Mouse (Mus musculus) midbrain, embryonic 11.5 days (tissue): ENCODE data around the gene Btn1a1. TPM values are rescaled to one million over a fixed set of nuclear protein-coding genes. Genes with fewer than 3 reads are reported as not detected.

Experiments used
- ATAC-seq: fragments of 200-750 bp; cut with Nextera tagmentation; 2 replicates; pipeline ENCODE4 v1.8.0; 2017; ENCODE audit warnings: moderate TSS enrichment, moderate library complexity; ENCODE audit not compliant: low FRiP score
- DNase-seq: peaks from one replicate; pipeline ENCODE4 v3.0.0; 2015; ENCODE audit warnings: low spot score; ENCODE audit errors: missing footprints
- H3K27ac ChIP-seq: fragments of 300-500 bp; sonication (generic); 2 replicates; pipeline ENCODE4 v1.5.1; 2014; ENCODE audit warnings: low read depth, low read length
- H3K27me3 ChIP-seq: fragments of 300-500 bp; sonication (generic); 2 replicates; pipeline ENCODE4 v1.6.1; 2014; ENCODE audit warnings: mild to moderate bottlenecking, low read length, moderate library complexity, mixed read lengths; ENCODE audit not compliant: control insufficient read depth, insufficient read depth
- H3K36me3 ChIP-seq: fragments of 300-500 bp; sonication (generic); 2 replicates; pipeline ENCODE4 v1.6.1; 2014; ENCODE audit warnings: mild to moderate bottlenecking, low read length, moderate library complexity, mixed read lengths; ENCODE audit not compliant: control insufficient read depth, insufficient read depth
- H3K4me1 ChIP-seq: fragments of 300-500 bp; sonication (generic); 2 replicates; pipeline ENCODE4 v1.6.1; 2014; ENCODE audit warnings: low read length; ENCODE audit not compliant: control insufficient read depth, insufficient read depth
- H3K4me2 ChIP-seq: fragments of 300-500 bp; sonication (generic); 2 replicates; pipeline ENCODE4 v1.6.1; 2014; ENCODE audit warnings: mild to moderate bottlenecking, moderate library complexity
- H3K4me3 ChIP-seq: fragments of 300-500 bp; sonication (generic); 2 replicates; pipeline ENCODE4 v1.5.1; 2014; ENCODE audit warnings: low read depth, low read length
- H3K9ac ChIP-seq: fragments of 300-500 bp; sonication (generic); 2 replicates; pipeline ENCODE4 v1.6.1; 2014; ENCODE audit warnings: low read length
- H3K9me3 ChIP-seq: fragments of 300-500 bp; sonication (generic); 2 replicates; pipeline ENCODE4 v1.6.1; 2016; ENCODE audit warnings: low read length; ENCODE audit not compliant: control insufficient read depth
- WGBS: fragments of 180-500 bp; shearing (Covaris S2); extraction: QIAGEN DNeasy Blood & Tissue Kit; methylation state at CpG from one replicate; pipeline ENCODE4 v1.1.7; 2014; 5-methylcytosine and 5-hydroxymethylcytosine counted together
- polyA plus RNA-seq: library from polyadenylated mRNA; unstranded; fragments of >200 nt; fragmentation: Nextera tagmentation; extraction: Ambion mirVana; gene quantifications from 2 replicates; pipeline ENCODE4 v1.2.1, GENCODE M21; 2014

The Btn1a1 gene
- polyA plus RNA-seq, 1 experiment from 2014 or later: not detected

GRCm38 (mm10) chr13:23502916-23503315 is 37.2 kb upstream of the Btn1a1 start:
- Histone ChIP-seq H3K9ac (no peak overlapping the region), H3K36me3 (no peaks in the 10 kb centered on the region), H3K9me3 (no peaks in the 10 kb centered on the region), H3K27ac (no peak overlapping the region), H3K4me3 (no peak overlapping the region), H3K4me1 (peaks cover 13% of the 10 kb centered on the region; the same call in 1 of the 2 replicates), H3K4me2 (no peak overlapping the region), H3K27me3 (peaks cover 2% of the 10 kb centered on the region; the same call in 1 of the 2 replicates)
- 22% methylated on average over 4 of the region's 4 CpGs for WGBS
- DNase-seq (no peak), ATAC-seq (no peak)

- no peak for ATAC-seq
- H3K27ac ChIP-seq: no peak overlapping the region
- no peak overlapping the region for H3K4me3 ChIP-seq
- no peak overlapping the region for H3K9ac ChIP-seq
- 36% methylated on average over 9 of the region's 9 CpGs for WGBS
- DNase-seq: no peak
- H3K27me3 ChIP-seq: no peaks in the 10 kb centered on the region
- no peaks in the 10 kb centered on the region for H3K9me3 ChIP-seq
- H3K4me2 ChIP-seq: peak overlapping the region; percentile 31
- H3K36me3 ChIP-seq: no peaks in the 10 kb centered on the region
- peaks cover 13% of the 10 kb centered on the region; the same call in 1 of the 2 replicates for H3K4me1 ChIP-seq
Observed at GRCm38 (mm10) chr13:23502031-23502567, 36.4 kb upstream of the Btn1a1 start.

- no peak overlapping the region for H3K27ac ChIP-seq
- no peak overlapping the region for H3K9ac ChIP-seq
- H3K36me3 ChIP-seq: no peaks in the 10 kb centered on the region
- peak overlapping the region; percentile 31 for H3K4me2 ChIP-seq
- H3K4me1 ChIP-seq: peaks cover 13% of the 10 kb centered on the region; the same call in 1 of the 2 replicates
- DNase-seq (no peak), ATAC-seq (no peak)
- H3K9me3 ChIP-seq: no peaks in the 10 kb centered on the region
- H3K27me3 ChIP-seq: no peaks in the 10 kb centered on the region
- H3K4me3 ChIP-seq: no peak overlapping the region
- WGBS: 15% methylated on average over 5 of the region's 5 CpGs
Observed at GRCm38 (mm10) chr13:23501511-23501910, 35.8 kb upstream of the Btn1a1 start.

- peak; percentile 81 for ATAC-seq
- no peaks in the 10 kb centered on the region for H3K36me3 ChIP-seq
- DNase-seq: peak; percentile 99
- no peak overlapping the region for H3K4me3 ChIP-seq
- H3K4me1 ChIP-seq: peaks cover 9% of the 10 kb centered on the region; the same call in 1 of the 2 replicates
- under 1% methylated on average over 17 of the region's 17 CpGs for WGBS
- H3K27ac ChIP-seq: no peak overlapping the region
- H3K4me2 ChIP-seq: peak overlapping the region; percentile 31; the same call in 1 of the 2 replicates
- no peaks in the 10 kb centered on the region for H3K27me3 ChIP-seq
- H3K9ac ChIP-seq: no peak overlapping the region
- no peaks in the 10 kb centered on the region for H3K9me3 ChIP-seq
Observed at GRCm38 (mm10) chr13:23500424-23501200, 34.9 kb upstream of the Btn1a1 start.

- no peak overlapping the region for H3K9ac ChIP-seq
- ATAC-seq: no peak
- H3K4me3 ChIP-seq: no peak overlapping the region
- no peak overlapping the region for H3K27ac ChIP-seq
- H3K4me1 ChIP-seq: peaks cover 3% of the 10 kb centered on the region; the same call in 1 of the 2 replicates
- H3K9me3 ChIP-seq: no peaks in the 10 kb centered on the region
- no peak for DNase-seq
- H3K4me2 ChIP-seq: no peak overlapping the region
- WGBS: 3% methylated on average over 7 of the region's 7 CpGs
- H3K27me3 ChIP-seq: no peaks in the 10 kb centered on the region
- no peaks in the 10 kb centered on the region for H3K36me3 ChIP-seq
Observed at GRCm38 (mm10) chr13:23499943-23500342, 34.2 kb upstream of the Btn1a1 start.

GRCm38 (mm10) chr13:23498653-23499052 is 33.0 kb upstream of the Btn1a1 start:
- Histone ChIP-seq H3K4me2 (peak overlapping the region; percentile 21), H3K27me3 (no peaks in the 10 kb centered on the region), H3K27ac (no peak overlapping the region), H3K4me3 (0 out of 2 replicates have a peak overlapping the region, but pooled peaks have one; percentile 5), H3K9ac (no peak overlapping the region), H3K9me3 (no peaks in the 10 kb centered on the region), H3K36me3 (no peaks in the 10 kb centered on the region), H3K4me1 (peaks cover 2% of the 10 kb centered on the region; the same call in 1 of the 2 replicates)
- DNase-seq (peak; percentile 91), ATAC-seq (no peak)
- WGBS: 10% methylated on average over 10 of the region's 10 CpGs

GRCm38 (mm10) chr13:23497656-23498321 is 32.1 kb upstream of the Btn1a1 start:
- 0 out of 2 replicates have a peak, but pooled peaks have one; percentile 28 for ATAC-seq
- no peak overlapping the region for H3K9ac ChIP-seq
- no peaks in the 10 kb centered on the region for H3K27me3 ChIP-seq
- H3K36me3 ChIP-seq: no peaks in the 10 kb centered on the region
- H3K4me1 ChIP-seq: no peaks in the 10 kb centered on the region; the same call in 1 of the 2 replicates
- H3K27ac ChIP-seq: no peak overlapping the region
- WGBS: 1% methylated on average over 19 of the region's 19 CpGs
- peak overlapping the region; percentile 7; the same call in 1 of the 2 replicates for H3K4me3 ChIP-seq
- peak; percentile 97 for DNase-seq
- peak overlapping the region; percentile 21 for H3K4me2 ChIP-seq
- no peaks in the 10 kb centered on the region for H3K9me3 ChIP-seq

- no peak for ATAC-seq
- no peak overlapping the region for H3K9ac ChIP-seq
- DNase-seq: no peak
- 84% methylated on average over 6 of the region's 6 CpGs for WGBS
- no peak overlapping the region for H3K4me2 ChIP-seq
- H3K9me3 ChIP-seq: no peaks in the 10 kb centered on the region
- H3K36me3 ChIP-seq: no peaks in the 10 kb centered on the region
- H3K4me1 ChIP-seq: peaks cover 7% of the 10 kb centered on the region
- H3K27ac ChIP-seq: no peak overlapping the region
- no peak overlapping the region for H3K4me3 ChIP-seq
- H3K27me3 ChIP-seq: no peaks in the 10 kb centered on the region
Observed at GRCm38 (mm10) chr13:23495526-23495925, 29.8 kb upstream of the Btn1a1 start.
